Mouse (Mus musculus) naive thymus-derived CD4-positive, alpha-beta T cell, adult 2 months (primary cell): ENCODE measurements around the gene Gm20388.
"Not testable (repeated sequence)": the region's sequence is repeated elsewhere in the genome, so short reads cannot be mapped to it uniquely, and the experiment has no call there.

Experiments
- DNase-seq: peaks from one replicate; pipeline ENCODE4 v3.0.0-alpha.2; 2011; ENCODE audit warnings: low read depth

Gm20388 gene

DNA sequence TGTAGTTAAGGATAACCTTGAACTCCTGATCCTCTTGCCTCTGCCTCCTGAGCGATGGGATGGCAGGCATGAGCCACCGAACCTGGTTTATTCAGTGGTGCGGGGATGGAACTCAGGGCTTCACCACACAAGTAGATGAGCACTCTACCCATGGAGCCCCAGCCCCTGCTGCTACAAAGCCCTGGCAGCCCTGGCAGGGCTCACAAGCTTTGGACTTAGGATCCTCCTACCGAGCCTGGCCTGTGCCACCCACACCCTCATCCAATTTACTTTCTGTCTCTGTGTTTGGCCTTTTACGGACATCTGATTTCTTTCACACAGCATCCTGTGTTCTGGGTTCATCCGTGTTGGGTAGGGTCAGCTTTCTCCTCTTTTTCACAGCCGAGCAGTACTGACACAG is 406.1 kb downstream of the Gm20388 start:
- DNase-seq: no peak

DNA sequence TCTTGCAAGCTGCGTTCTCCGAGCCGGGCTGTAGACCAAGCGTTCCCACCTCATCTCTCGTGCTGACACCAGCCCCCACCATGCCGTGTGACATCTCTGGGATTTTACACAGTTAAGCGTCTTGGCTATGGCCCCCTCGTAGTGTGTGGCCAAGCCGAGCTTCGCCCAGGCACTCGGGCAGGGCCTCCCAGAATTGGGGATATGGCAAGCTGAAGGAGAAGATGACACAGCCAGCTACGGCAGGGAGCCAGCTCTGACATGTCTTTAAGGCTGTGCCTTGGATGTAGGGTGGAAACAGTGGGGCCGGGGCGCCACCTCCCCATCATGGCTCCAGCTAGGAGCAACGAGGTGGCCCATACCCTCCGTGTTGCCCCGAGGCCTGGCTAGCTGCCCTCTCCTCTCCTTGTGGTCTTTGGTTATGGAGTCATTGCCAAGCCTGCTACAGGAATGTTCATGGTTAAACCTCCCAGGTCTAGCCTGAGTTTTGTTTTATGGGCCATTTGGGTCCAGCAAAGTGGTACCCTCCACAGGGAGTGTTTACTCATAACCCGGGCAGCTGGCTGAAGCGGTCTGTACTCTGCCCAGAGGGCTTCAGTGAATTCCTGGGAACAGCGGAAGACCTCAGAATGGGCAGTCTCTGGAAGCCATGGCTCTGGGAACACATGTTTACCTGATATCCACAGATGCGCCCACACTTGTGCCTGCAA is 406.6 kb downstream of the Gm20388 start:
- no peak for DNase-seq

DNA sequence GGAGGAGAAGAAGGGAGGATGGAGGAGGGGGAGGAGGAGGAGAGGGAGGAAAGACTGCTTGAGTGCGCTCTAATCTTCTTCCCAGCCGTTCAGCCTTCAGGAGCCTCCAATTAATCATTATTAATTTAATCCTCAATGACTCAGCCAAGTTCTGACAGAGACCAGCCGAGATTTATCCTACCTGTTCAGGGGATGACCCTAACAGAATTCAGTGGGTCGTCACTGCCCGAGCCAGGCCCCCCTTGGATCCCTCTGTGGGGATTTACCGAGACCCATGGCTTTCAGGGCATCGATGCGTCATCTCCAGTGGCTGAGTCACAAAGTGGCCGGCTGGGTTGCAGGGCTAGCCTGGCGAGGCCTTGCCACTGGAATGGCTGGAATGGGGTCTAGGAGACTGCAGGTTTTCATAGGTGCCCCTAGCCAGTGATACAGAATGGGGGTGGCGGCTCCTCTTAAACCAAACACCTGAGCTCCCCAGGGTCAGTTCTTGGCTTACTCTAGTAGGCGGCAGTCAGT is 407.9 kb downstream of the Gm20388 start:
- DNase-seq: no peak

DNA sequence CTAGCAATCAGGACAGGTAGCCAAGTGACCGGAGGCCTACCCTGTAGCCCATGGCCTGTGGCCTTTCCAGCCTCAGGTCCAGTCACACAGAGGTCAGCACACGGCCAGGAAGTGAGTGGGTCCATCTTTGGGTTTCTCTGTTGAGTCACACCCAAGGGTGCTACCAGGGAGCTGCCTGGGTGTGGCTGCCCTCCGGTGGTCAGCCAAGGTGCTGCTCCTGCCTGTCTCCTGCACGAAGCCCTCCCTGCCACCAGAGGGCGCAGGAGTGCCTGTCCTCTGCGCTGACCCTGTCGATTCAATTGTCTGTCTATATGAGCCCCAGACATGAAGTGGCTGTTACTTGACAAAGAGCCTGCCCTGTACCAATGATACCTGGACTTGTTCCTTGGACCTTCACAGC is 408.8 kb downstream of the Gm20388 start:
- DNase-seq: peak; percentile 87

DNA sequence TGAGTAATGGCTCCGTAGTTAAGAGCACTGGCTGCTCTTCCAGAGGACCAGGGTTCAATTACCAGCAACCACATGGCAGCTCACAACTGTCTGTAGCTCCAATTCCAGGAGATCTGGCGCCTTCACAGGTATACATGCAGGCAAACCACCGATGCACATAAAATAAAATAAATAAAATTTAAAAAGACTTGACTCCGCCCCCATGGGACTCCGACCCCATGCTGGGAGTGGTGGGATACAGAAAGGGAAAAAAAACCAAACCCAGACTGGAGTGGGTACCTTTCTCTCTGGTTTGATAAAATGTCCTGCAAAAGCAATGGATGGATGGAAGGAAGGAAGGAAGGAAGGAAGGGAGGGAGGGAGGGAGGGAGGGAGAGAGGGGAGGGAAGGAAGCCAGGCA is 409.5 kb downstream of the Gm20388 start:
- no peak for DNase-seq

DNA sequence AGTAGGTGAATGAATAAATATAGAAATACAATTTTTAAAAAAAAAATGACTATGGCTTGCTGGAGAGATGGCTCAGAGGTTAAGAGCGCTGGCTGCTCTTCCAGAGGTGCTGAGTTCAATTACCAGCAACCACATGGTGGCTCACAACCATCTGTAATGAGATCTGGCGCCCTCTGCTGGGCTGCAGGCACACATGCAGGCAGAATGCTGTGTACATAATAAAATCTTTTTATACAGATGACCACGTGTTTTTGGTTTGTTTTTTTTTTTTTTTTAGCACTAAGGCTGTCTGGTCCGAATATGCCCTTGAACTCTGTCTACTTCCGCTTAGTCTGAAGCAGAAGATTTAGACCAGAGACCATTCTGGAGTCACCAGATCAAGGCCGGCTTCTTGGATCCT is 411.1 kb downstream of the Gm20388 start:
- DNase-seq: peak; percentile 64

DNA sequence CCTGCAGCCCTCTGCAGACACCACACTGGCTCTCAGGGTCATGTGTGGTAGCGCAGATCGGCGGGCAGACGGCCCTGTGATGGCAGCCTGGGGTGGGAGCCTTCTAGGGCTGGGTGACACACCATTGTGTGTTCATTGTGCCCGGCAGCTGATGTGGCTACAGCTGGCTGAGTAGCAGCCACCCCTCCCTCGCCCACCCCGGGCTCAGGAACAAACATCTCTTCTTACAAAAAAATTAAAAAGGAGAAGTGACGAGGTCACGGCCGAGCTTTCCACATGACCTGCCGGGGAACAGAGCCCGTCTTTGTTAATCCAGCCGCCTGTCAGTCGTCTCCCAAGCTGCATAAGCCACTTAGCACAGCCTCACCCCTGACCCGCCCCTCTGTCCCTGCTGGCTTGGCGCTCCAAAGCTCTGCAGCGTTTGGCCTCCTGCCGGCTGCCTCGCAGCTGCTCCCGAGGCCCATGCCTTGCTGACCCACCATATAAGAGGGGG is 412.4 kb downstream of the Gm20388 start:
- no peak for DNase-seq

DNA sequence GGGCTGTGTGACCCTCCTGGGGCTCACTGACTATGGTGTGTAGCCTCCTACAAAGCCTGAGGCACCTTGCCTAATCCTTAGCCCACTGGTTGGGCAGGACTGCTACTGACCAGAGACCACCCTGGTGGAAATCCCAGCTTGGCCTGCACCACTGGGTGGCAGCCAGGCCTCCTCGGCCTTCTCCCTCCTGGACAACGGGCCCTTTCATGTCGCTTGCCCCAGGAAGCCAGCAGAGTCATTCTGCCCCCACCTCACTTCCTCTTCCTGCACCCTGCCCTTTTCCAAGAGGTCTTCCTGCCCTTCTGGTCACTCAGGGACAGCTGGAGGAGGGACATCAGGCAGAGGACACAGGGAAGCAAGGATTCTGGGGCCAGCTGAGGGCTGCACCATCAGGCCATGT is 413.9 kb downstream of the Gm20388 start:
- DNase-seq: no peak

DNA sequence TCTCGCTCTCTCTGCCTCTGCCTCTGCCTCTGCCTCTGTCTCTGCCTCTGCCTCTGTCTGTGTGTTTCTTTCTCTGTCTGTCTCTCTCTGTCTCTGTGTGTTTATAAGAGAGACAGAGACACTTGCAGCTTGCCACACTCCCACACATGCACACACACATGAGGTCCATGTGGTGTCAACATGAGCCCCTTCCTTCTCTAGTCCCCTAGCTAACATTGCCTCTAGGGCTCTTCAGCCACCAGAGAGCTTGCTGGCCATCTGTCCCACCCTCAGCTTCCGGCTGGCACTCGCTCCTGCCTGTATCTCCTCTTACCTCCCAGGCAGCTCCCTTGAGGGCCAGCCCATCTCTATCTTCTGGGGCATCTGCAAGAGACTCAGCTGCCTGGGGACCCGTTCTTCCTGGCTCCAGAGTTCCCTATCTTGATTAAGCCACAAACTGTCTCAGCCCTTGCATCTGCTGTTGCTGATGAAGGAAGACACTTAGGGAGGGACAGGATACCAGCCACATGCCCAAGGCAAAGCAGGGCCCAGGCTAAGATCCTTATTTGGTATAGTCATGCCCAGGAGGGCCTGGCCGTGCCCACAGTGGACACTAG is 414.6 kb downstream of the Gm20388 start:
- no peak for DNase-seq

DNA sequence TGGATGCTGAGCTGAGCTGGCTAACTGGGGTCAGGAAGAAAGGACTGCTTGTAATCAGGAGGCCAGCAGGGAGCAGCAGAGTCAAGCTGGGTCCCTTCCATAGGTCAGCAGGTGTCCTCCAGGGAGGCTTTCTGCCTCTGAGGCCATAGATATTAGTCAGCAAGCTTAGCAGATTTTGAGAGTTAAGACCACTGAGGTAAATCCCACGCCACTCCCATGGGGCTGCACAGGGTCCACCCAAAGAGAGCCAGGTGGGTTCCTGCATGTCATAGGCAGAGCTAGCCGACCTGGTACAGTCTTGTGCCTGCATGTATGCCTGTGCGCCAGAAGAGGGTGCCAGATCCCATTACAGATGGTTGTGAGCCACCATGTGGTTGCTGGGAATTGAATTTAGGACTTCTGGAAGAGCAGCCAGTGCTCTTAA is 416.5 kb downstream of the Gm20388 start:
- peak; percentile 27 for DNase-seq

DNA sequence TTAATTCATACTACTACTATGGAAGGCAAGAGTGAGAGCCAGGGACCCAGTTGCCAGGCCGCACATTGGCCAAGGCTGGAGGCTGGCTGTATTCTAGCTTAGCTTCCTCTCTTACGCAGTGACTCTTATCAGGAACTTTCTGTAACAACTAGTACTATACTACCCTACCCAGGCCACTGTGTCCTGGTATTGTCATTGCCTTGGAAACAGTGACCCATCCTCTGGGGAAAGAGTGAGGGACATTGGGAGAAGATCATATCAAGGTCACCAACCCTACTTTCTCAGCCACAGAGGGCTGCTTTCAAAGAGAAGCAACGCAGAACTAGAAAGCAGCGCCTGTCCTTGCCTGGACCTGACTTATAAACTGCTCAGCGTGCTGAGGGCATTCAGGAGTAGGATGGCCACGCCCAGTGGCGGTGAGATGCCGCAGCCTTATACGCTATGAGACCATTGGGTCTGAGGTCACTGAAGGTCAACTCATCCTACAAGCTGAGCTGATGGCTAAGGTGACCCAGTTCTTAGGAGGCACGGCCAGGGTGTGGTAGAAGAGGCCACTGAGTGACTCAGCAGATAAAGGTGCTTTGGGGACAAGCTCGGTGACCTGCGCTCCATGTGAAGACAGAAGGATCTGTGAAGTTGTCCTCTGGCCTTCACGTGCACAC is 417.9 kb downstream of the Gm20388 start:
- DNase-seq: no peak

DNA sequence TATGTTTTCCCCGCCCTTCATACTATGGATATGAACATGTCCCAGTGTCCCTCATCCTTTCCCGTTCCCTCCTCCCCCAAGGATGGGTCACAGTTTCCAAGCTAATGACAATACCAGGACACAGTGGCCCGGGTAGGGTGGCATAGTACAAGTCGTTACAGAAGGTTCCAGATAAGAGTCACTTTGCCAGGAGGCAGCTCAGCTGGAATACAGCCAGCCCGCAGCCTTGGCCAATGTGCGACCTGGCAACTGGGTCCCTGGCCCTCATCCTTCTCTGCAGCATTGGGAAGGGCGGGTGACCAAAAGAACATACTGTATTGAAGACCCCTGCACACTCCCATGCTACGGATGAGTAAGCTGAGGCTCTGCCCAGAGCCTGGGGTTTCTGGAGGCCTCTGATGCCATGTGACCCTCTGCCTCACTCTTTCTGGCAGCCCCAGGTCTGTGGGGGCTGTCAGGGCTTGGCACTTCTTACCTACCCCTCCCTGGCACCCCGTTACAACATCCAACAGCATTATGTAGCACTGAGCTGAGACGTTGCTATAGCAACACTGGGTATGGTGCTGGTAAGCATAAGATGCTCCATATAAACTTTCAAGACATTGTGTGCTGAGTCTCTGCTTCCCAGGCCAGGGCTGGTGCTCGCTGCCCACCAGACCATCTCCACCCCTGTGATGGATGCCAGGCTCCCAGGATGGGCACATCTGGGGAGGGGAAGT is 418.5 kb downstream of the Gm20388 start:
- DNase-seq: no peak

DNA sequence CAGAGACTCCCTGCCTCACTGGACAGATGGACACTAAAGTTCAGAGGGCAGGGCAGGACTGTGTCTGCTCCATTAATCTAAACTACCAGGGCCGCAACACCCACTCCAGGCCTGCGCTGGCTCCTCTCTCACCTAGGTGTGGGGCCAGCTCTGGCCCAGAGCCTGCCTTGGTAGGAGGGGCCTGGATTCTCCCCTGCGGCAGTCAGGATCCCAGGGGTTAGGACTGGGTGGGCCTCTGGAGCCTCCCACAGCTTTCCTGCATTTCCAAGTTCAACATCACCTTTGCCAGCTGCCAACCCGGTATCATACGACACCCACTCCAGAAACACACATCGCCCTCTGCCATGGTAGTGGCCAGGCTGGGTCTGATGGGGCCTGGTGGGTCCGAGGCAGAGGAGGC is 420.4 kb downstream of the Gm20388 start:
- no peak for DNase-seq

DNA sequence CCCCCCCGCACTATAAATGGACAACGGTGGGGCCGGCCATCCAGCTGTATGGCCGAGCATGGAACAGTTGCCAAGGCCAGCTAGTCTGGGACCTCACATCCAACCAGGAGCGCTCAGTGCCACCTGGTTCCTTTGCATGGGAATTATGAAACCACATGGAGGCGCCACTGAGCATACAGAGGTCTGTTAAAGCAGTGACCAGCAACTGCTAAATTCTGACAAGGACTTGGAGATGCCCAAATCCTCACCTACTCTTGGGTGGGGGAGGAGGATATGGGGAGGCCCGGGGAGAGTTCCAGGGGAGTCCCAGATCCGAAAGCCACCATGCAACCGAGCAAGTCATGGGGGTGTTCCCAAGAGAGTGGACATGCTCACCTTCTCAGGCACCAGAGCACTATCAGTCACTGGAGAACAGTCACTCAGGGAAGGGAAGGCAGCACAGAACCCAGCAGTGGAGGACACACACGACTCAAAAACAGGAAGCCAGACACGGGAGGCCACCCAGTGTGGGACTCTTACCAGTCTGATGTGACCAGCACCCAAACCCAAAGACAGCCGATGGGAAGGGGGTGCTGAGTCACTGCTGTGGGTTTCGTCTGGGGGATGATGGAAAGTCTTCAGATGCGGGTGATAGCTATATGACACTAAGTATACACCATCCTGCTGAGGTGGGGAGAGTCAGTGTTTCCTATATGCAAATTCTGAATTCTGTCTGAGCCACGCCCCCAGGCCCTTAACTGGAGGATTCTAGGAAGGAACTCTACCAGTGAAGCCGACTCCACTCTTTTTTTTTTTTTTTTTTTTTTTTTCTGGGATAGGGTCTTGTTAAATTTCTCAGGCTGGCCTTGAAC is 422.0 kb downstream of the Gm20388 start:
- peak; percentile 53 for DNase-seq

DNA sequence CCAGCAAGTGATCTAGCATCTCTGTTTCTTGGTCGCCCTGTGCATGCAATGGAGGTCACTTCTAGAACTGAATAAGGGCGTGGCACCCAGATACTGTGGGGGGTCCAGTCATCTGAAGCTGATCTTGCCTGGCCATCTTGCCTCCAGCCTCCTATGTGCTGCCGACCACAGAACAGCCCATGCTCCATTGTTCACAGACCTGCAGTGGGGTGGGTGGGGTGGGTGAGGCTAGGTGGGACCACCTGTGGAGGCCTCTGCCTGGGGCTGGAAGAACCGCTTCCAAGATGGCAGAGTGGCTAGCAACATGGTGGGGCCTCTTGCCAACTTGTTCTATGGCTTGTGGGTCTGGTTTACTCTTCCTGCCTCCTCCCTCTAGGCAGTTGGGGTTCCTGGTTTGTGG is 423.0 kb downstream of the Gm20388 start:
- no peak for DNase-seq

DNA sequence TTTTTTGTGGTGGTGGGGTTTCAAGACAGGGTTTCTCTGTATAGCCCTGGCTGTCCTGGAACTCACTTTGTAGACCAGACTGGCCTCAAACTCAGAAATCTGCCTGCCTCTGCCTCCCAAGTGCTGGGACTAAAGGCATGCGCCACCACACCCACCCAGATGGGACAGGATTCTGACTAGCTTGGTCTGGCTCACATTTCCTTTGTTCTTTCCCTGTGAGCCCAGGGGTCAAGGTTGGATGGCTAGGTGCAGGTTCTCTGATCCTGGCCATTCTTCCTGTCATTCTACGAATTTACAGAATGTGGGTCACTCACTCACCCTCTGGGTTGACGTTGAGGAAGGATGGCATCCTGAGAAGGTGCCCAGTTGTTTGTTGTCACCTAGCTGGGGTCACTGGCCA is 423.6 kb downstream of the Gm20388 start:
- not testable (repeated sequence) for DNase-seq

DNA sequence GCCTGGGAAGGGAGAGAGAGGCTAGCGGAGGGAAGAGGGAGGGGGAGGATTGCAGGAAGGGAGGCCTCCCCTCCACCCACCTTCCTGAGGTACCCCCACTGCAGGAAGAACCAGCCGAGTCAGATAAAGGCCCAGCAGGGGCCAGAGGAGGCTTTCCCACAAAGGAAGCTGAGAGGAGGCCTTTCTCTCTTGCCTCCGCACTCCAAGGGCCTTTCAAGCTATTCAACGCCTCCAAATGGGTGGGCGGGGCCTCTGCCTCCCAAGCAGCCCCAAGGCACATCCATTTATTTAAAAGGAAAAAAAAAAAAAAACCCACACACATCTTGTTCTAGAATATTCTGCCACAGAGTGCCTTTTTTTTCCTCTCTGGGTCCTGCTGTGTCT is 424.2 kb downstream of the Gm20388 start:
- DNase-seq: no peak

DNA sequence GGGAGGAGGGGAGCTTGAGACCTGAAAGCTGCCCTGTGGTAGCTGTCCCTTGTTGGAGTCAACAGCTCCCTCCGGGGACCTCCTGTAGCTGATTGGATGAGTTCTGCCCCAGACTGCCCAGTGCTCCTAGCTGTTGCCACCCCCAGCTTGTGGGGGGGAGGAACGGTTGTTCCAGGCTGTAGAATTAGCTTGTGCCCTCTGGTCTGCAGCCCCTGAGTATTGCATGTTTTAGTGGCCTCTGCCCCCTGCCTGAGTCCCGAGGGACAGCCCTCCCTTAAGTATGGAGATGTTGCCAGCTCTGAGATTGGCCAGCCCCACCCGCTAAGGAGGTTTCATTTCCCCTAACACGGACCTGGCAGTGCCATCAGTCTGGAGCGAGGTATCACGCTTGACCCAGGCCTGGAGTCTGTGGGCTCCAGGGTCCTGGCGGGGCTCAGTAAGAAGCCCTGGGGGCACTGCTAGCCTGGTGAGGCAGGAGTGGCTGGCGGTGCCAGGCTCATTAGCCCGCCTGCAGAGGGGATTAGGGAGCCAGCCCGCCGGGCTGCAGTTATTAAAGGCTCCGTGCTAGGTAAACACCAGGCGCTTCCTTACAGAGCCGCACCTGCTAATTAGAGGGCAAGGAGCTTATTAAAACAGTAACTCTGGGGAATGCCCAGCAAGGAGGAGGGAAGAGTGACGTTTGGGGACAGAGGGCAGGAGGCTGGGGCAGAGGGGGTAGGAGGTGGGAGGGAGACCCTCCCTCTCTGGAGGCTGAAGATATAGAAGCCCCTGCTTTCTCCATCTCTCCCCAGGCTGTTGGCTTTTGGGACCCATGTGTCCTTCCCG is 424.8 kb downstream of the Gm20388 start:
- peak; percentile 15 for DNase-seq

DNA sequence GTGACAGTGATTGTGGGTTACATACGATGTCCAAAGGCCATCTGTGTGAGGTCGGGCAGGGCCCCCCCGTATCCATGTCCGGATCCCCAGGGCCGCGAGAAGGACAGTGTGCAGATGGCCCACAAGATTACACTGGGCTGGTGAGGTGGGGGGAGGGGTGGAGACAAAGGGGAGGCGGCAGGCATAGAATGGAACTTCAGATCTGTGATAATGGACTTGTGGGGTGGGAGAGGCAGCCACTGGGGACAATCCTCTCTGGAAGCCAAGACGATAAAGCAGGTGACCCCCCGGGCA is 425.4 kb downstream of the Gm20388 start:
- no peak for DNase-seq

DNA sequence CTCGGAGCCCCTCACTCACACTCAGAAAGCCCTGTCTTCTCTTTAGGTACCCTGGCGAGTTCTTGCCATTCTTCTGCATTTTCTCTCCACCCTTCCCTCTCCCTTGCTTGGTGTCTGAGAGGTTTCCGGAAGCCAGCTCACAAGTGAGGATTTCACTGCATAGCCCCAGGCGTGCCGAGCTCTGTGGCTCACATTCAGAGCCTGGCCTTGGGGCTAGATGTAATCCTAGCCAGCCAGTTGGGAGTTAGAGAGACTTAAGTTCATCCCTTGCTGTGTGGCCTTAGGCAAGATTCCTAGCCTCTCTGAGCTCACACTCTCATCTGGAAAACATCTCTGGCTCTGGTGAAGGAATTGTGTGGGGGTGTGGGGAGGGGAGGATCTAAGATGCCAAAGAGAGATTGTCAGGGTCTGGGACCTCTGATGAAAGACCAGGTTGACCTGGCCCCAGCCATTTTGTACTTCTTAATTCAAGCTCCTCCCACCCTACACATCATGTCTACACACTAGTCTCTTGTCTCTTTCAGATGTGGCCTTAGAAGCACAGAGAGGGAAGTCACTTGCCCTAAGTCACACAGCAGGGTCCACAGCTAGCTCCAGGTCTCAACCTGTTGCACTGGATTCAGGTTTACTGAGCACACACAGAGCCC is 426.4 kb downstream of the Gm20388 start:
- no peak for DNase-seq
